Mouse (Mus musculus) neural tube, embryonic 14.5 days (tissue): ENCODE data around the gene Ndel1. TPM values are rescaled to one million over a fixed set of nuclear protein-coding genes. Genes with fewer than 3 reads are reported as not detected.

Source experiments
- ATAC-seq: fragments of 200-750 bp; cut with Nextera tagmentation; 2 replicates; pipeline ENCODE4 v1.8.0; 2017; ENCODE audit warnings: low read depth, mild to moderate bottlenecking, moderate TSS enrichment, moderate library complexity
- H3K27ac ChIP-seq: fragments of 300-500 bp; sonication (generic); 2 replicates; pipeline ENCODE4 v1.5.1; 2014; ENCODE audit warnings: low read depth, mild to moderate bottlenecking, control low read depth, low read length, moderate library complexity, mixed read lengths
- H3K27me3 ChIP-seq: fragments of 300-500 bp; sonication (generic); 2 replicates; pipeline ENCODE4 v1.6.1; 2014; ENCODE audit warnings: low read length; ENCODE audit not compliant: control insufficient read depth, insufficient read depth
- H3K36me3 ChIP-seq: fragments of 300-500 bp; sonication (generic); 2 replicates; pipeline ENCODE4 v1.6.1; 2014; ENCODE audit warnings: low read length, mixed read lengths; ENCODE audit not compliant: control insufficient read depth, insufficient read depth
- H3K4me1 ChIP-seq: fragments of 300-500 bp; sonication (generic); 2 replicates; pipeline ENCODE4 v1.6.1; 2014; ENCODE audit warnings: low read length; ENCODE audit not compliant: control insufficient read depth, insufficient read depth
- H3K4me2 ChIP-seq: fragments of 300-500 bp; sonication (generic); 2 replicates; pipeline ENCODE4 v1.6.1; 2014; ENCODE audit warnings: mild to moderate bottlenecking, low read depth, low read length, control low read depth
- H3K4me3 ChIP-seq: fragments of 300-500 bp; sonication (generic); 2 replicates; pipeline ENCODE4 v1.5.1; 2014; ENCODE audit warnings: low read depth, low read length, control low read depth, mixed read lengths
- H3K9ac ChIP-seq: fragments of 300-500 bp; sonication (generic); replicated peaks from 2 replicates; pipeline ENCODE4 v1.6.1; 2014; ENCODE audit warnings: low read depth, mild to moderate bottlenecking, control low read depth, low read length, mixed read lengths
- H3K9me3 ChIP-seq: fragments of 300-500 bp; sonication (generic); 2 replicates; pipeline ENCODE4 v1.6.1; 2016; ENCODE audit warnings: low read length; ENCODE audit not compliant: control insufficient read depth
- WGBS: fragments of 180-500 bp; shearing (Covaris S2); extraction: QIAGEN DNeasy Blood & Tissue Kit; methylation state at CpG from one replicate; pipeline ENCODE4 v1.1.7; 2014; 5-methylcytosine and 5-hydroxymethylcytosine counted together
- polyA plus RNA-seq: library from polyadenylated mRNA; unstranded; fragments of >200 nt; fragmentation: Nextera tagmentation; extraction: Ambion mirVana; gene quantifications from 2 replicates; pipeline ENCODE4 v1.2.1, GENCODE M21; 2014

Gene Ndel1
- polyA plus RNA-seq, 1 experiment from 2014 or later, result 96.3 TPM

DNA sequence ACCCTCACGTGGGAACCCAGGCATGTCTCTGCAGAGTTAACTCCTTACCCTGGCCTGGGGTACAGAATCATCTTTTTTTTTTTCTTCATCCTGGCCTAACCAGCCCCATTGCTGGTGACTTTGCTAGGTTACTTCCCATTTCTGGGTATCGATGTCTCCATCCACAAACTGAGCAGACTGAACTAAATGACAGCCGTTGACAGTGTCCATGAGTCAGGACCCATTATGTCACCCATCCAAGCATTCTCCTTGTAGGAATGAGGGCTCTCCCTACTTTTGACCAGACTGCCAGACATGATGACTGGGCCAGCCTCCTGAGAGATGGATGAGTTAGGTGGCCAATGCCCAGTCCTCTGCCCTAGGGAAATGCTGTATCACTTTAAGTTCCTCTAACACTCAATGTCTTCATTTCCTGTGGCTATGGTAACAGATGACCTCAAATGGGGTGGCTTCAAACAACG is 8.0 kb downstream of the Ndel1 start:
- no peaks in the 10 kb centered on the region for H3K36me3 ChIP-seq
- H3K27me3 ChIP-seq, result no peaks in the 10 kb centered on the region
- H3K4me1 ChIP-seq, result no peaks in the 10 kb centered on the region
- H3K9me3 ChIP-seq, result no peaks in the 10 kb centered on the region
- WGBS, result 76% methylated on average over 4 of the region's 4 CpGs
- H3K4me2 ChIP-seq, result no peak overlapping the region
- no peak for ATAC-seq
- no peak overlapping the region for H3K9ac ChIP-seq
- H3K27ac ChIP-seq, result no peak overlapping the region
- no peak overlapping the region for H3K4me3 ChIP-seq

DNA sequence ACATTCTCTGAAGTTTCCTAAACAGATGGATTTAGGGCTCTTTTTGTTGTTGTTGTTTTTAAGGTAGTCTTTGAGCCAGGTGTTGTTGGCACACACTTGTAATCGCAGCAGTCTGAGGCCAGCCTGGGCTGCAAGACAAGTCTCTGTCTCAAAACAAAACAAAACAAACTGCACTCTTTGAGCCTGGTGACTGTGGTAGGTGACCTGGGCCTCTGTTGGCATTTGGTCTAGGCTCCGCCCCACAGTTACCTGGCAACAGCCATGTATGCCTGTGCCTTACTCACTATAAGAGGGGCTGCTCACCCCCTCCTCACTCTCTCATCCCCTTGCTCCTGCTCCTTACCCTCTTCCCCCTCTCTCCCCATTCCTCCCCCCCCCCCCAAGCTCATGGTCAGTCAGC is 9.4 kb downstream of the Ndel1 start:
- no peaks in the 10 kb centered on the region for H3K9me3 ChIP-seq
- no peak overlapping the region for H3K4me2 ChIP-seq
- no peaks in the 10 kb centered on the region for H3K4me1 ChIP-seq
- no peak overlapping the region for H3K9ac ChIP-seq
- no peak for ATAC-seq
- no peaks in the 10 kb centered on the region for H3K27me3 ChIP-seq
- H3K36me3 ChIP-seq, result no peaks in the 10 kb centered on the region
- H3K27ac ChIP-seq, result no peak overlapping the region
- H3K4me3 ChIP-seq, result no peak overlapping the region
- WGBS, result 70% methylated on average over 2 of the region's 2 CpGs

DNA sequence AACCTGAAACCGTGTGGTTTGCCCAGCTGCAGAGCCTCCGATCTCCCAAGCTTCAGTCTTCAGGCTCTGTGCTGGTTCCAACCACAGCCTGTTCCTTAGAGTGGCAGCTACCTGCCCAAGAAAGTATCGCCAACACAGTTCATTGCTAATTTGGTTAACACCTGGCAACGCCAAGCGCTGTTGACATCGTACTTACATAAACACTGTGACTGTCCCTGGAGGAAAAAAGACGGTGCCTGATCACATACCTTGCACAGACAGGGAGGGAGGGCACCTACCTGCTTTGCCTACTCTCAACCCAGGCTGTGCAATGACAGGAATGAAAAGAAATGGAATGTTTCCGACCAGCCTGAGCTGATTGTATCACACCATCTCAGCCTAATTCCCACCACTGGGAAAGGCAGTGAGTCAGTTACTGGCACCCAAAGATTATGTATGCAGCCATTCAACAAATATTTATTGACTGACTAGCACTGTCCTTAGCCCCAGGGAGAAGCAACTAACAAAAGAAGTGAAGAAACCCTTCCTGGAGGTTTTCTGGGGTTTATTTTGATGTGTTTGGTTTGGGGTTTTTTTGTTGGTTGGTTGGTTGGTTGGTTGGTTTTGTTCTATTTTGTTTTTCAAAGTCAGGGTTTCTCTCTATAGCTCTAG is 11.6 kb downstream of the Ndel1 start:
- Histone ChIP-seq H3K27ac (no peak overlapping the region), H3K9ac (no peak overlapping the region), H3K27me3 (no peaks in the 10 kb centered on the region), H3K4me2 (no peak overlapping the region), H3K4me3 (no peak overlapping the region), H3K9me3 (no peaks in the 10 kb centered on the region), H3K4me1 (no peaks in the 10 kb centered on the region), H3K36me3 (no peaks in the 10 kb centered on the region)
- 83% methylated on average over 8 of the region's 8 CpGs for WGBS
- ATAC-seq, result no peak

DNA sequence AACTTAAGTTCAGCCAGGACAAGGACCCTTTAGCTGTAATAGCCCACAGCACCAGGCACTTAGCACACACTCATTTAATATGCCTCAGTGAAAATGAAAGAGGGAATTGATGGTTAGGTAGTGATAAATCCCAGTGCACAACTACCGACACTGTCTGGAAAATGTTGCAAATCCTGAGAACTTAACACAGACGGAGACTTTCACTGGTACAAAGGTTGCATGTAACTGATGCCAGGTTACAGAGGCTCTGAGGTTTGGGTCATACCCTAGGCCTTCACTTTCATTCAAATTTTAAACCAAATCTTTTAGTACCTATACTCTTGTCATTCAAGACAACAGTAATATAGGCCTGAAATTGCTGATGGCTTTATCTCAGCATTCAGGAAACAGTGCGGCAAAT is 14.3 kb downstream of the Ndel1 start:
- H3K9ac ChIP-seq, result no peak overlapping the region
- H3K36me3 ChIP-seq, result no peaks in the 10 kb centered on the region
- no peak overlapping the region for H3K4me2 ChIP-seq
- H3K27me3 ChIP-seq, result no peaks in the 10 kb centered on the region
- H3K27ac ChIP-seq, result no peak overlapping the region
- H3K9me3 ChIP-seq, result no peaks in the 10 kb centered on the region
- no peak overlapping the region for H3K4me3 ChIP-seq
- H3K4me1 ChIP-seq, result peaks cover 6% of the 10 kb centered on the region; the same call in 1 of the 2 replicates
- ATAC-seq, result no peak
- WGBS, result 89% methylated on average over 3 of the region's 3 CpGs

DNA sequence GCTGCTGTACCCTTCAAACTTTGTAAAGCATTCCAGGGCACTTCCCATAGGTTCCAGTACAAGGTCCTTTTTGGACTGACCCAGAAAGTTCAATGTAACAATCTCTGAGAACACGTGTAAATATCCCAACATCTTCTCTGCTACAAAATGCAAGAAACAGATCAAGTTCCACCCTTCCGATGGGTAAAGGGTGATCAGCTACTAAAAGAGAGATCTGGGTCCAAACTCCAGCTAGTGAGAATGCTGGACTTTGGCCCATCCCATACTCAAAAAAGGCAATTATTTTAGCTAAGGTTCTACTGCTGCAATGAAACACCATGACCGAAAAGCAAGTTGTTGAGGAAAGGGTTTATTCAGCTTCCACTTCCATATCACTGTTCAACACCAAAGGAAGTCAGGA is 17.0 kb downstream of the Ndel1 start:
- Histone ChIP-seq H3K4me2 (no peak overlapping the region), H3K27me3 (no peaks in the 10 kb centered on the region), H3K4me3 (no peak overlapping the region), H3K4me1 (peaks cover 19% of the 10 kb centered on the region), H3K9ac (no peak overlapping the region), H3K27ac (no peak overlapping the region), H3K36me3 (no peaks in the 10 kb centered on the region), H3K9me3 (no peaks in the 10 kb centered on the region)
- WGBS, result 92% methylated on average over 3 of the region's 3 CpGs
- ATAC-seq, result no peak

DNA sequence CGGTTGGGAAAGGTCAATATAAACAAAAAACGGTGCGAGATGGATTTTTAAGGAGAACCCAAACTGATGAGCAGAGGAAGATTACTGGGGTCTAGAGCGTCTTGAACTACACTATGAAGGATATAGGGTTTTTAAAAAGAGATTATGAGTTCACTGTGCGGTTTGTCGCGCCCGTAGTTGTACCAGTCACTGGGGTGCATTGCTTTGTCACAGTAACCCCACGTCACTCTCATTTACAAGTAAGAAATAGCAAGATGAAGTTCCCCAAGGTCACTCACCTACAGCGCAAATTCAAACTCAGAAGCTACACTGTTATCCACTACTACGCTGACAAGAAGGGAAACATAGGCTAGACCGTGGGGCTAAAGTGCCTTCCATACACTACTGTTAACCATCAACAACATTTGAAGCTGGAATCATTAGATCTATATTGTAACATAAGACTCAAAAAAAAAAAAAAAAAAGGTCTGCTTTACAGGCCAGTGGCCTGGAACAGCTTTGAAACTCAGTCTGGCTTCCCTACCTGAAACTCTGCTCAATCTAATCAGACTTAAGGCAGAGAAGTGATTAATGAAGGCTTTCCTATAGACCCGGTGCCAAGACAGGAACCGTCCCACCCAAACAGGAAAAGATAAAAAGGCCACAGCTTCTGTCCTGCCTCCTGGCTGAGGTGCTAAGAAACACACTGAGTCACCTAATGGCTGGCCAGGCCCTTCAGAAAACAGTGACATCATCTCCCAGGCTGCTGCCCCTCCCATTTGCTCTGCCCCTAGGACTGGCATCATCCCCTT is 17.9 kb downstream of the Ndel1 start:
- ATAC-seq, result no peak
- Histone ChIP-seq H3K36me3 (no peaks in the 10 kb centered on the region), H3K4me2 (peak overlapping the region; percentile 52), H3K4me3 (peak overlapping the region; percentile 85), H3K27ac (peak overlapping the region; percentile 4; the same call in 1 of the 2 replicates), H3K9ac (peak overlapping the region; percentile 43), H3K9me3 (no peaks in the 10 kb centered on the region), H3K27me3 (no peaks in the 10 kb centered on the region), H3K4me1 (peaks cover 19% of the 10 kb centered on the region)
- 47% methylated on average over 14 of the region's 14 CpGs for WGBS

DNA sequence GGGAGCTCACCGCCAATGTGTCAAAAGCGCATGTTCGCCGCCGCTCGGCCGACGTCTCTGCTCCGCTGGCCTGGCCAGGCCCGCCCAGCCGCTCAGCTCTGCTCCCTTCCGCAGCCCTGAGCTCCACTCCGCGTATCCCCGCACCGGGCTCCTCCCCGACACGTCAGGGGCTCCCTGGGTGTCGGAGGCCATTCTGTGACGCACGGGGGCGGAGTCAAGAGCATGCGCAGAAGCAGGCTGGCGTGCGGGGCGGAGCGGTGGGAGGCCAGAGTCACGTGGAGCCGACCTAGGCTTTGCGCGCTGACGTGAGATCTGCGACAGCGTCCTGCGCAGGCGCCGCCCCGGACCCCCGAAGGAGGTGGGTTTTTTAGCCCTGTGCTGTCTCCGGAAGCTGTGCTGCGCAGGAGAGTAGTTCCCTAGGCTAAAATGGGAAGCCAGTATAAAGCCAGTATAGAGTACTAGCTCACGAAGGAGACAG is 18.7 kb downstream of the Ndel1 start:
- peak; percentile 99 for ATAC-seq
- Histone ChIP-seq H3K9me3 (no peaks in the 10 kb centered on the region), H3K4me2 (peak overlapping the region; percentile 76), H3K27ac (peak overlapping the region; percentile 92), H3K9ac (peak overlapping the region; percentile 84), H3K27me3 (no peaks in the 10 kb centered on the region), H3K4me1 (peaks cover 19% of the 10 kb centered on the region), H3K4me3 (peak overlapping the region; percentile 85), H3K36me3 (no peaks in the 10 kb centered on the region)
- under 1% methylated on average over 42 of the region's 42 CpGs for WGBS

DNA sequence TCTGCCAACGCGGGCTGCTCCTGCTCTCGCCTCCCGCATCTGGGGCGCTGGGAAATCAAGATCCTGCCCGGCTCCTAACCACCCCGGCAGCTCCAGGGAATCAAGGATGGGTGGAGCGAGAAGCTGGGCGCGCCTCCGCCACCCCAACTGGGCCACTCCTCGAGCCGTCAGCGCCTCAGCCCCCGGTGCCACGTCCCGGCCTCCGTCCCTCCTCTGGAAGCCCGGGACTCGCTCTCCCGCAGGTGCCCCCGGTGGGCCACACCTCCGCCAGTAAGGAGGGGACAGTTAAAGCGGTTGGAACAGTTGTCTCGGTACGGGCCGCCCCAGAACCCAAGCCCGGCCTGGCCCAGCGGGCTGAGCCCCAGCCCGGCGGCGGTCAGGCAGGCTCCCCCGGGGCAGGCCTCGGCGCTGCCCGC is 19.2 kb downstream of the Ndel1 start:
- peak overlapping the region; percentile 76 for H3K4me2 ChIP-seq
- peak overlapping the region; percentile 84 for H3K9ac ChIP-seq
- no peaks in the 10 kb centered on the region for H3K27me3 ChIP-seq
- peak overlapping the region; percentile 85 for H3K4me3 ChIP-seq
- peak overlapping the region; percentile 92 for H3K27ac ChIP-seq
- no peak; the same call in 1 of the 2 replicates for ATAC-seq
- peaks cover 19% of the 10 kb centered on the region for H3K4me1 ChIP-seq
- H3K9me3 ChIP-seq, result no peaks in the 10 kb centered on the region
- WGBS, result under 1% methylated on average over 36 of the region's 36 CpGs
- no peaks in the 10 kb centered on the region for H3K36me3 ChIP-seq
